Comparison of ENCODE assay signal across 8 mouse cellular contexts in genomic region chr4:137920005-137920404, GRCm38 (mm10). TPM values are rescaled to one million over a fixed set of nuclear protein-coding genes. Genes with fewer than 3 reads are reported as not detected.
DNase-seq lines count a peak whose midpoint lies in the region; ATAC-seq and TF ChIP-seq lines count a peak whose summit lies in the region.

No protein-coding gene starts in this region.

- peaks cover 13% of the 10 kb centered on the region for H3K4me1 ChIP-seq in embryonic fibroblast, embryonic 13.5 days (ENCODE audit: control insufficient read depth, insufficient read depth, low read length)
- peaks cover 59% of the 10 kb centered on the region for H3K4me1 ChIP-seq in heart, embryonic 13.5 days
- peaks cover 62% of the 10 kb centered on the region for H3K4me1 ChIP-seq in kidney, embryonic 15.5 days

- no peak for TF ChIP-seq POLR2A in embryonic fibroblast, embryonic 13.5 days (IDR thresholded peaks at IDR 0.05; ENCODE audit: low read depth, low read length)

- no peak for ATAC-seq in heart, embryonic 13.5 days (ENCODE audit: extremely low read depth, insufficient number of reproducible peaks, low FRiP score, low TSS enrichment)
- no peak for ATAC-seq in kidney, embryonic 15.5 days (replicated peaks; ENCODE audit: low FRiP score)

- H3K4me2 ChIP-seq in heart, embryonic 13.5 days, result peak overlapping the region; percentile 27
- H3K4me2 ChIP-seq in kidney, embryonic 15.5 days, result peak overlapping the region; percentile 40; the same call in 1 of the 2 replicates

- peaks cover 33% of the 10 kb centered on the region for H3K36me3 ChIP-seq in heart, embryonic 13.5 days
- H3K36me3 ChIP-seq in kidney, embryonic 15.5 days, result peaks cover 13% of the 10 kb centered on the region

- H3K27me3 ChIP-seq in heart, embryonic 13.5 days (replicated peaks), result peaks cover 4% of the 10 kb centered on the region; the same call in 1 of the 2 replicates
- no peaks in the 10 kb centered on the region for H3K27me3 ChIP-seq in kidney, embryonic 15.5 days

- H3K9me3 ChIP-seq in heart, embryonic 13.5 days, result no peaks in the 10 kb centered on the region
- H3K9me3 ChIP-seq in kidney, embryonic 15.5 days (replicated peaks), result no peaks in the 10 kb centered on the region

- peak overlapping the region; percentile 23; the same call in 1 of the 2 replicates for H3K27ac ChIP-seq in embryonic fibroblast, embryonic 13.5 days (ENCODE audit: insufficient read depth, low read length)
- peak overlapping the region; percentile 93 for H3K27ac ChIP-seq in heart, embryonic 13.5 days (replicated peaks)
- H3K27ac ChIP-seq in kidney, embryonic 15.5 days, result peak overlapping the region; percentile 84

- H3K9ac ChIP-seq in heart, embryonic 13.5 days, result peak overlapping the region; percentile 69
- H3K9ac ChIP-seq in kidney, embryonic 15.5 days, result no peak overlapping the region

- no peak for TF ChIP-seq CTCF in embryonic fibroblast, embryonic 13.5 days (IDR thresholded peaks at IDR 0.05; ENCODE audit: borderline replicate concordance, insufficient read depth, low read length)

- peak; percentile 66 for DNase-seq in lung, postnatal 36 days
- DNase-seq in layer of hippocampus, adult 9-10 months (ENCODE audit: low spot score), result no peak
- DNase-seq in thymus, postnatal 14 days, result no peak
- no peak for DNase-seq in right cerebral cortex, postnatal 25 days
- no peak for DNase-seq in adrenal gland, adult 18-20 months (ENCODE audit: low spot score in 2 of 2)

- no peak overlapping the region for H3K4me3 ChIP-seq in embryonic fibroblast, embryonic 13.5 days (ENCODE audit: insufficient read depth, low read length)
- no peak overlapping the region for H3K4me3 ChIP-seq in heart, embryonic 13.5 days
- H3K4me3 ChIP-seq in kidney, embryonic 15.5 days (replicated peaks), result no peak overlapping the region

- 42% methylated on average over 7 of the region's 7 CpGs for WGBS in heart, embryonic 13.5 days
- 35% methylated on average over 7 of the region's 7 CpGs for WGBS in kidney, embryonic 15.5 days

RNA-seq across cellular contexts. Expression of gene Ece1, which starts 58.0 kb away (rescaled TPM):
- 65.4 and 94.5 TPM in 2 replicates for polyA plus RNA-seq in embryonic fibroblast, embryonic 13.5 days (2011; ENCODE audit: insufficient read length, low read depth, missing spikeins)
- 77.4 and 78.9 TPM in 2 replicates for polyA plus RNA-seq in heart, embryonic 13.5 days (2015; fragmentation: Nextera tagmentation; extraction: Ambion mirVana)
- polyA plus RNA-seq in kidney, embryonic 15.5 days (2015; fragmentation: Nextera tagmentation; extraction: Ambion mirVana), result 53.7 and 58.5 TPM in 2 replicates
- 100 to 1,000 TPM; 210 to 273 TPM for total RNA-seq in adrenal gland, adult 18-20 months (2021)

Comparison
In these comparisons a context has a peak if more than half of its experiments do, and no peak if none do; other contexts are left out.
1. H3K27ac ChIP-seq: peak in every context shown above with its lines; median percentile 93 in heart, embryonic 13.5 days; 84 in kidney, embryonic 15.5 days; 23 in embryonic fibroblast, embryonic 13.5 days.